Mouse (Mus musculus) CD4-positive, CD25-positive, alpha-beta regulatory T cell, adult 4 months (primary cell): Measurements from ENCODE around the gene Wdfy2. TPM values are rescaled to one million over a fixed set of nuclear protein-coding genes. Genes with fewer than 3 reads are reported as not detected.
"Not testable (repeated sequence)": the region's sequence is repeated elsewhere in the genome, so short reads cannot be mapped to it uniquely, and the experiment has no call there.

ENCODE experiments used
- ATAC-seq: one replicate; pipeline ENCODE4 v1.8.0; 2017
- polyA plus RNA-seq, 2 experiments: library from polyadenylated mRNA; unstranded; fragments of 100-300 nt; shearing (Covaris generic); gene quantifications; one replicate each; pipeline ENCODE4 v1.2.1; 2017

Gene Wdfy2
- polyA plus RNA-seq, 2 experiments from 2014 or later, result 4.5 to 6.2 TPM

- ATAC-seq, result no peak
Measured at GRCm38 (mm10) chr14:62880084-62880851, 42.8 kb downstream of the Wdfy2 start.

- no peak for ATAC-seq
Measured at GRCm38 (mm10) chr14:62882061-62882614, 44.7 kb downstream of the Wdfy2 start.

GRCm38 (mm10) chr14:62883551-62883950, 46.1 kb downstream of the Wdfy2 start:
- no peak for ATAC-seq

- ATAC-seq, result no peak
Measured at GRCm38 (mm10) chr14:62884171-62884570, 46.7 kb downstream of the Wdfy2 start.

- no peak for ATAC-seq
Measured at GRCm38 (mm10) chr14:62884639-62885038, 47.2 kb downstream of the Wdfy2 start.

GRCm38 (mm10) chr14:62885146-62885545, 47.7 kb downstream of the Wdfy2 start:
- no peak for ATAC-seq

GRCm38 (mm10) chr14:62891401-62891800, 53.9 kb downstream of the Wdfy2 start:
- ATAC-seq, result no peak

GRCm38 (mm10) chr14:62892771-62893641, 55.5 kb downstream of the Wdfy2 start:
- no peak for ATAC-seq

GRCm38 (mm10) chr14:62893642-62894180, 56.2 kb downstream of the Wdfy2 start:
- not testable (repeated sequence) for ATAC-seq

- no peak for ATAC-seq
Measured at GRCm38 (mm10) chr14:62894924-62895840, 57.7 kb downstream of the Wdfy2 start.

GRCm38 (mm10) chr14:62898061-62898460, 60.6 kb downstream of the Wdfy2 start:
- no peak for ATAC-seq

GRCm38 (mm10) chr14:62907888-62908287, 70.4 kb downstream of the Wdfy2 start:
- no peak for ATAC-seq

GRCm38 (mm10) chr14:62908550-62908949, 71.1 kb downstream of the Wdfy2 start:
- no peak for ATAC-seq

GRCm38 (mm10) chr14:62910859-62911258, 73.4 kb downstream of the Wdfy2 start:
- no peak for ATAC-seq

- no peak for ATAC-seq
Measured at GRCm38 (mm10) chr14:62915146-62915685, 77.7 kb downstream of the Wdfy2 start.

GRCm38 (mm10) chr14:62916488-62917034, 79.1 kb downstream of the Wdfy2 start:
- no peak for ATAC-seq

GRCm38 (mm10) chr14:62921401-62921800, 83.9 kb downstream of the Wdfy2 start:
- no peak for ATAC-seq

GRCm38 (mm10) chr14:62922637-62923036, 85.2 kb downstream of the Wdfy2 start:
- ATAC-seq, result no peak

GRCm38 (mm10) chr14:62924800-62925199, 87.3 kb downstream of the Wdfy2 start:
- no peak for ATAC-seq

GRCm38 (mm10) chr14:62928101-62928541, 90.6 kb downstream of the Wdfy2 start:
- ATAC-seq, result peak; percentile 72

- ATAC-seq, result no peak
Measured at GRCm38 (mm10) chr14:62935361-62935760, 97.9 kb downstream of the Wdfy2 start.
